Mouse (Mus musculus) heart, embryonic 13.5 days (tissue): ENCODE data around the gene Fam69a. TPM values are rescaled to one million over a fixed set of nuclear protein-coding genes. Genes with fewer than 3 reads are reported as not detected.

Source experiments
- ATAC-seq: fragments of 200-750 bp; cut with Nextera tagmentation; 2 replicates; pipeline ENCODE4 v1.8.0; 2017; ENCODE audit warnings: moderate TSS enrichment; ENCODE audit not compliant: insufficient number of reproducible peaks, low FRiP score, low TSS enrichment; ENCODE audit errors: extremely low read depth
- H3K27ac ChIP-seq: fragments of 300-500 bp; sonication (generic); replicated peaks from 2 replicates; pipeline ENCODE4 v1.5.1; 2015; ENCODE audit warnings: moderate library complexity, mild to moderate bottlenecking, inconsistent platforms
- H3K27me3 ChIP-seq: fragments of 300-500 bp; sonication (generic); replicated peaks from 2 replicates; pipeline ENCODE4 v1.6.1; 2015; ENCODE audit warnings: mild to moderate bottlenecking, inconsistent platforms
- H3K36me3 ChIP-seq: fragments of 300-500 bp; sonication (generic); 2 replicates; pipeline ENCODE4 v1.6.1; 2015; ENCODE audit warnings: mild to moderate bottlenecking, inconsistent platforms
- H3K4me1 ChIP-seq: fragments of 300-500 bp; sonication (generic); 2 replicates; pipeline ENCODE4 v1.6.1; 2015; ENCODE audit warnings: inconsistent platforms
- H3K4me2 ChIP-seq: fragments of 300-500 bp; sonication (generic); 2 replicates; pipeline ENCODE4 v1.6.1; 2015; ENCODE audit warnings: inconsistent platforms, mild to moderate bottlenecking, moderate library complexity
- H3K4me3 ChIP-seq: fragments of 300-500 bp; sonication (generic); 2 replicates; pipeline ENCODE4 v1.5.1; 2015; ENCODE audit warnings: moderate library complexity, mild to moderate bottlenecking, inconsistent platforms
- H3K9ac ChIP-seq: fragments of 300-500 bp; sonication (generic); 2 replicates; pipeline ENCODE4 v1.6.1; 2015; ENCODE audit warnings: inconsistent platforms, mild to moderate bottlenecking, moderate library complexity
- H3K9me3 ChIP-seq: fragments of 300-500 bp; sonication (generic); 2 replicates; pipeline ENCODE4 v1.6.1; 2016; ENCODE audit warnings: inconsistent platforms
- WGBS: fragments of 180-500 bp; shearing (Covaris S2); methylation state at CpG from one replicate; pipeline ENCODE4 v1.1.7; 2015; ENCODE audit warnings: mixed read lengths; 5-methylcytosine and 5-hydroxymethylcytosine counted together
- polyA plus RNA-seq: library from polyadenylated mRNA; unstranded; fragments of >200 nt; fragmentation: Nextera tagmentation; extraction: Ambion mirVana; gene quantifications from 2 replicates; pipeline ENCODE4 v1.2.1, GENCODE M21; 2015

Fam69a gene
- polyA plus RNA-seq, 1 experiment from 2014 or later = 17.9 TPM

GRCm38 (mm10) chr5:108014173-108014572 lies 27.3 kb upstream of the Fam69a start:
- H3K27ac ChIP-seq = no peak overlapping the region
- H3K36me3 ChIP-seq = no peaks in the 10 kb centered on the region
- no peak overlapping the region for H3K9ac ChIP-seq
- H3K4me3 ChIP-seq = no peak overlapping the region
- H3K9me3 ChIP-seq = no peaks in the 10 kb centered on the region
- 13% methylated on average over 1 of the region's 1 CpGs for WGBS
- ATAC-seq = no peak
- no peaks in the 10 kb centered on the region for H3K27me3 ChIP-seq
- H3K4me1 ChIP-seq = peaks cover 16% of the 10 kb centered on the region
- H3K4me2 ChIP-seq = no peak overlapping the region

GRCm38 (mm10) chr5:108009721-108010120 lies 22.8 kb upstream of the Fam69a start:
- H3K36me3 ChIP-seq = no peaks in the 10 kb centered on the region
- no peaks in the 10 kb centered on the region for H3K9me3 ChIP-seq
- no peak for ATAC-seq
- no peaks in the 10 kb centered on the region for H3K27me3 ChIP-seq
- no peak overlapping the region for H3K4me2 ChIP-seq
- no peak overlapping the region for H3K4me3 ChIP-seq
- no peak overlapping the region for H3K27ac ChIP-seq
- WGBS = 39% methylated on average over 2 of the region's 2 CpGs
- H3K9ac ChIP-seq = no peak overlapping the region
- H3K4me1 ChIP-seq = peaks cover 8% of the 10 kb centered on the region

GRCm38 (mm10) chr5:108005134-108005533 lies 18.2 kb upstream of the Fam69a start:
- no peak overlapping the region for H3K4me2 ChIP-seq
- H3K27ac ChIP-seq = no peak overlapping the region
- H3K4me3 ChIP-seq = no peak overlapping the region
- no peaks in the 10 kb centered on the region for H3K27me3 ChIP-seq
- H3K36me3 ChIP-seq = no peaks in the 10 kb centered on the region
- peaks cover 4% of the 10 kb centered on the region; the same call in 1 of the 2 replicates for H3K4me1 ChIP-seq
- H3K9me3 ChIP-seq = no peaks in the 10 kb centered on the region
- ATAC-seq = no peak
- WGBS = 25% methylated on average over 2 of the region's 2 CpGs
- no peak overlapping the region for H3K9ac ChIP-seq

- Histone ChIP-seq H3K4me1 (0 out of 2 replicates have a peak, but pooled peaks cover 6% of the 10 kb centered on the region), H3K36me3 (no peaks in the 10 kb centered on the region), H3K27ac (no peak overlapping the region), H3K4me2 (no peak overlapping the region), H3K27me3 (no peaks in the 10 kb centered on the region), H3K9ac (no peak overlapping the region), H3K4me3 (no peak overlapping the region), H3K9me3 (no peaks in the 10 kb centered on the region)
- 71% methylated on average over 5 of the region's 5 CpGs for WGBS
- no peak for ATAC-seq
These were observed 15.8 kb upstream of the Fam69a start for GRCm38 (mm10) chr5:108002734-108003133.

- WGBS = 15% methylated on average over 20 of the region's 20 CpGs
- Histone ChIP-seq H3K4me2 (peak overlapping the region; percentile 72), H3K9me3 (no peaks in the 10 kb centered on the region), H3K27ac (peak overlapping the region; percentile 43; the same call in 1 of the 2 replicates), H3K4me1 (0 out of 2 replicates have a peak, but pooled peaks cover 8% of the 10 kb centered on the region), H3K27me3 (no peaks in the 10 kb centered on the region), H3K4me3 (peak overlapping the region; percentile 65), H3K36me3 (no peaks in the 10 kb centered on the region), H3K9ac (peak overlapping the region; percentile 81)
- ATAC-seq = no peak
These were observed 14.1 kb upstream of the Fam69a start for GRCm38 (mm10) chr5:108000776-108001548.

- H3K4me2 ChIP-seq = no peak overlapping the region; the same call in 1 of the 2 replicates
- H3K9me3 ChIP-seq = no peaks in the 10 kb centered on the region
- no peaks in the 10 kb centered on the region for H3K36me3 ChIP-seq
- H3K4me1 ChIP-seq = 0 out of 2 replicates have a peak, but pooled peaks cover 8% of the 10 kb centered on the region
- H3K4me3 ChIP-seq = no peak overlapping the region
- no peak for ATAC-seq
- H3K9ac ChIP-seq = 0 out of 2 replicates have a peak overlapping the region, but pooled peaks have one; percentile 14
- H3K27me3 ChIP-seq = no peaks in the 10 kb centered on the region
- no peak overlapping the region for H3K27ac ChIP-seq
- 43% methylated on average over 7 of the region's 7 CpGs for WGBS
These were observed 10.8 kb upstream of the Fam69a start for GRCm38 (mm10) chr5:107997717-107998116.

- Histone ChIP-seq H3K27me3 (no peaks in the 10 kb centered on the region), H3K9ac (no peak overlapping the region), H3K9me3 (no peaks in the 10 kb centered on the region), H3K36me3 (no peaks in the 10 kb centered on the region), H3K4me1 (0 out of 2 replicates have a peak, but pooled peaks cover 8% of the 10 kb centered on the region), H3K4me2 (no peak overlapping the region), H3K4me3 (no peak overlapping the region), H3K27ac (no peak overlapping the region)
- ATAC-seq = no peak
- 63% methylated on average over 2 of the region's 2 CpGs for WGBS
These were observed 9.1 kb upstream of the Fam69a start for GRCm38 (mm10) chr5:107995936-107996335.

GRCm38 (mm10) chr5:107987835-107988251 lies 958 bp upstream of the Fam69a start:
- peak overlapping the region; percentile 90 for H3K9ac ChIP-seq
- H3K27me3 ChIP-seq = no peaks in the 10 kb centered on the region
- ATAC-seq = no peak
- WGBS = 19% methylated on average over 5 of the region's 5 CpGs
- H3K36me3 ChIP-seq = no peaks in the 10 kb centered on the region
- H3K4me1 ChIP-seq = peaks cover 11% of the 10 kb centered on the region
- peak overlapping the region; percentile 78 for H3K4me2 ChIP-seq
- no peaks in the 10 kb centered on the region for H3K9me3 ChIP-seq
- H3K4me3 ChIP-seq = peak overlapping the region; percentile 86
- H3K27ac ChIP-seq = peak overlapping the region; percentile 90

- WGBS = under 1% methylated on average over 51 of the region's 54 CpGs
- peak overlapping the region; percentile 90 for H3K9ac ChIP-seq
- H3K4me3 ChIP-seq = peak overlapping the region; percentile 86
- H3K36me3 ChIP-seq = no peaks in the 10 kb centered on the region
- peaks cover 11% of the 10 kb centered on the region for H3K4me1 ChIP-seq
- H3K9me3 ChIP-seq = no peaks in the 10 kb centered on the region
- H3K27me3 ChIP-seq = no peaks in the 10 kb centered on the region
- ATAC-seq = peak; percentile 57; the same call in 1 of the 2 replicates
- peak overlapping the region; percentile 78 for H3K4me2 ChIP-seq
- H3K27ac ChIP-seq = peak overlapping the region; percentile 90
These were observed 474 bp downstream of the Fam69a start for GRCm38 (mm10) chr5:107986255-107986966.

- Histone ChIP-seq H3K4me1 (peaks cover 14% of the 10 kb centered on the region), H3K4me3 (no peak overlapping the region), H3K36me3 (no peaks in the 10 kb centered on the region), H3K9ac (no peak overlapping the region), H3K4me2 (no peak overlapping the region), H3K9me3 (no peaks in the 10 kb centered on the region), H3K27me3 (no peaks in the 10 kb centered on the region), H3K27ac (no peak overlapping the region)
- ATAC-seq = no peak
- 94% methylated on average over 5 of the region's 5 CpGs for whole genome bisulfite sequencing
These were observed 2.9 kb downstream of the Fam69a start for GRCm38 (mm10) chr5:107983946-107984345.

- Histone ChIP-seq H3K9me3 (no peaks in the 10 kb centered on the region), H3K4me3 (no peak overlapping the region), H3K9ac (no peak overlapping the region), H3K4me2 (no peak overlapping the region), H3K27me3 (no peaks in the 10 kb centered on the region), H3K36me3 (no peaks in the 10 kb centered on the region), H3K4me1 (peaks cover 22% of the 10 kb centered on the region; the same call in 1 of the 2 replicates), H3K27ac (no peak overlapping the region)
- ATAC-seq = no peak
- 79% methylated on average over 3 of the region's 3 CpGs for WGBS
These were observed 4.9 kb downstream of the Fam69a start for GRCm38 (mm10) chr5:107982016-107982415.
